Mouse (Mus musculus) gastrocnemius, postnatal 14 days (tissue): ENCODE results near the gene Dnah9. TPM values are rescaled to one million over a fixed set of nuclear protein-coding genes. Genes with fewer than 3 reads are reported as not detected.

Experiments
- DNase-seq: peaks from one replicate; pipeline ENCODE4 v3.0.0; 2021; ENCODE audit warnings: mixed read lengths
- intact Hi-C: fragments of 180-260 bp; cut with DNase I; formaldehyde crosslinking; loops from one replicate; pipeline ENCODE4 v1.15.1; 2025; ENCODE audit warnings: low total_unique reads
- long read RNA-seq, 2 experiments: library from polyadenylated mRNA; stranded (forward); transcript quantifications; one replicate each; pipeline ENCODE4 v2.0.0; 2021
- total RNA-seq, 2 experiments: library from RNA; stranded (reverse); gene quantifications; 2 replicates each; pipeline ENCODE4 v1.2.3; 2021

The Dnah9 gene
- total RNA-seq = not detected
- long read RNA-seq, experiment 1 = 0 reads
- long read RNA-seq, experiment 2 = 0 reads

- DNase-seq = peak; percentile 47
- intact Hi-C loops = no loop called here
These were observed at the start of gene Dnah9 for GRCm38 (mm10) chr11:66167801-66168651. Gene Dnah9 (minus strand): TSS chr11:66168551.

- peak; percentile 46 for DNase-seq
- intact Hi-C loops = no loop called here
These were observed 20.4 kb upstream of the Dnah9 start for GRCm38 (mm10) chr11:66188627-66189287.

DNA sequence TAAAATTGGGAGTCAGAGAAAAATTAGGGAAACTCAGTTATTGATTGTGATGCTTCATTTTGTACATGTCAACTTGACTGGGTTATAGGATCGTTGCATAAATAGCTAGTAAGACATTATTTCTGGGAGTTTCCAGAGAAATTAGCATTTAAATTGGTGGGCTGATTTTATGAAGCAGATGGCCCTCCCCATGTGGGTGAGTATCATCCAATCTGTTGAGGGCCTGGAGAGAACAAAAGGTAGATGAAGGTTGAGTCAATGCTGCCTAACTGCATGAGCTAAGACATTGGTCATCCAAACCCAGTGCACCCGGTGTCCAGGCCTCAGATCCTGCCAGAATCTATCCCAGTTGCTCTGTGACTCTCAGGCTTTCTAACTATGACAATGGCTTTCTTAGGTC lies 19.8 kb upstream of the Dnah9 start:
- intact Hi-C loops = no loop called here
- no peak for DNase-seq

DNA sequence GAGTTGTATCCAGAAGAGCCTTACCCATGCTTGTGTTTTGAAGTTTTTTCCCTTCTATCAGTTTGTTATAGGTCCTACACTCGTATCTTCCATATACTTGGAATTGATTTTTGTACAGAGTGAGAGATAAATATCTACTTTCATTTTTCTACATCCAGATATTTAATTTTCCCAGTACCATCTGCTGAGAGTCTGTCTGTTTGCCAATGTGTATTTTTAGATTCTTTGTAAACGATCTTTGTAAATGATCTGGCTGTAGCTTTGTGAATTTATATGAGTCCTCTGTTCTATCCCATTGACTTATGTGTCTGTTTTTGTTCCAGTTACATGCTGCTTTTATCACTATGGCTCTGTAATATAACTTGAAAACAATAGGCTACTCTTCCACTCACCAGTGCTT lies 9.4 kb upstream of the Dnah9 start:
- intact Hi-C loops = no loop called here
- DNase-seq = no peak

DNA sequence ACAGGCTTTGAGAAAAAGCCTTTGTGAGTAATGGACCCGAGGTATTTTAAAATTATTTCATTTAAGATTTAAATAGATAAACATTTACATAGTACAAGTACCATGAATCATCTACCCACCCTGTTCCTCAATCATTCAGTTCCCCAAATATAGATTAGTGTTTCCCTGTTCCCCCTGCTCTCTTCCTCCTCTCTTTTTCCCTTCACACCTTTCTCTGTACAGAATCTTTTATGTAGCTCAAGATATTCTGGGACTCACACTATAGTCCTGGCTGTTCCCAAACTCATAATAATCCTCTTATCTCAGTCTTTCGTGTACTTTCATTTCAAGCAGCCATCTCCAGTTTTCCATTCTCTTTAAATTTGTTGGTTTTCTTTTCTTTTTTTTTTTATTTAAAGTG lies 4.3 kb downstream of the Dnah9 start:
- no peak for DNase-seq
- intact Hi-C loops = no loop called here

GRCm38 (mm10) chr11:66140631-66141252 lies 27.6 kb downstream of the Dnah9 start:
- no peak for DNase-seq
- intact Hi-C loops = no loop called here

- no peak for DNase-seq
- intact Hi-C loops = no loop called here
These were observed 33.5 kb downstream of the Dnah9 start for GRCm38 (mm10) chr11:66134826-66135225.

- DNase-seq = no peak
- intact Hi-C loops = loop anchor here (10.0 kb wide), 2 partner anchors 249 to 301 kb away; no protein-coding TSS in a partner anchor
These were observed 42.2 kb downstream of the Dnah9 start for GRCm38 (mm10) chr11:66126150-66126549.

- intact Hi-C loops = loop anchor here (10.0 kb wide), 2 partner anchors 250 to 300 kb away; no protein-coding TSS in a partner anchor
- no peak for DNase-seq
These were observed 43.9 kb downstream of the Dnah9 start for GRCm38 (mm10) chr11:66124496-66124895.

DNA sequence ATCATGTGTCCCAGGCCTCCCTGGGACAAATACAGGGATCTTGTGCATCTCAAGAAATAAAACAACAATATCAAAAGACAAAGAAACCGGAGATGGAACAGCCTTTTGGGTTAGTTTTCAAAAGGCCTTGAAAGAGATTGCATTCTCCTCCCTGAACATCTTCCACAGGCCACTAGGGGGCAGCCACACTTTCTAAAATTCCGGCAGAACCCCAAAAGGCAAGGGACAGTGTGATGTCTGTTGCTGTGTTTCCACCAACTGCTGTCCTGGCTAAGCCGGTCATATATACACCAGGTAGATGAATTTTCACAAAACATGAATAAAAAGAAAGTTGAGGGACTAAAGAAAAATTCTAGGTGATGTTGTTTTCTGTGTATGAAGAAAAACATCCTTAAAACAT lies 46.3 kb downstream of the Dnah9 start:
- intact Hi-C loops = loop anchor here (10.0 kb wide), 2 partner anchors 253 to 297 kb away; no protein-coding TSS in a partner anchor
- DNase-seq = peak; percentile 14

- intact Hi-C loops = no loop called here
- no peak for DNase-seq
These were observed 84.6 kb downstream of the Dnah9 start for GRCm38 (mm10) chr11:66083663-66084254.

GRCm38 (mm10) chr11:66072921-66073320 lies 95.4 kb downstream of the Dnah9 start:
- no peak for DNase-seq
- intact Hi-C loops = no loop called here

DNA sequence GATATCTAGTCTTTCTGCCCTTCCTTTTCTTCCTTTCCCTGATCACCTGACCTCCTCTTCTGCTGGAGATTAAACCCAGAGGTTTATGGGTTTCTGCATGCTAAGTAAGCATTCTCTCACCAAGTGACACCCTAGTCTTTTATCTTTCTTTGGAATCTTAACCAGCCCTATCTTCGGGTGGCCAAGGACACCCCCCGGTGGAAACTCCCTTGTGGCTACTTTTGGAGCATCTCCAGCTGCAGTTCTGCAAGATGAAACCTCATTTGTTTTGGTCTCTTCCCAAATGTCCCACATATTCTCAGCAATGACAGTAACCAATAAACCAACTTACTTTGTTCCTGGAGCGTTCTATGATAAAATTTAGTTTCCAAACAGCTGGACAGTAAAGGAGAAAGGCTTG lies 109.4 kb downstream of the Dnah9 start:
- DNase-seq = no peak
- intact Hi-C loops = no loop called here

GRCm38 (mm10) chr11:66051294-66051693 lies 117.1 kb downstream of the Dnah9 start:
- DNase-seq = no peak
- intact Hi-C loops = no loop called here

DNA sequence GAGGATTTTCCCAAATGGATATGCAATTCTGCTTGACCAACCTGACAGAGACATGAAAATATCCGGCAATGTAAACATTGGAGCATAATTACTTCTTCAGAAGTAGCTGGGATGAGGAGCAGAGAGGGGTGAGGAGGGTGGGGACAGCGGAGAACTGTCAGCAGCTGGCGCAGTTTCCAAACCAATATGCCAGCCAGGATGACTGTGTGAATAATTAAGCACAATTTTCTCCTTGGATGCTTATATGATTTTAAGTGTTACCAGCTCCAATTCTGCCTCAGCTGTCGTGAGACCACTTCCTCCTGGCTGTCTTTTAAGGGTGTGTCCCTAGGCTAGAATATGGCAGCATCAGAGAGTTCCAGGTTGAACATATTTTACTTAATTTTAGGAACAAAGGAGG lies 119.2 kb downstream of the Dnah9 start:
- intact Hi-C loops = no loop called here
- DNase-seq = no peak

DNA sequence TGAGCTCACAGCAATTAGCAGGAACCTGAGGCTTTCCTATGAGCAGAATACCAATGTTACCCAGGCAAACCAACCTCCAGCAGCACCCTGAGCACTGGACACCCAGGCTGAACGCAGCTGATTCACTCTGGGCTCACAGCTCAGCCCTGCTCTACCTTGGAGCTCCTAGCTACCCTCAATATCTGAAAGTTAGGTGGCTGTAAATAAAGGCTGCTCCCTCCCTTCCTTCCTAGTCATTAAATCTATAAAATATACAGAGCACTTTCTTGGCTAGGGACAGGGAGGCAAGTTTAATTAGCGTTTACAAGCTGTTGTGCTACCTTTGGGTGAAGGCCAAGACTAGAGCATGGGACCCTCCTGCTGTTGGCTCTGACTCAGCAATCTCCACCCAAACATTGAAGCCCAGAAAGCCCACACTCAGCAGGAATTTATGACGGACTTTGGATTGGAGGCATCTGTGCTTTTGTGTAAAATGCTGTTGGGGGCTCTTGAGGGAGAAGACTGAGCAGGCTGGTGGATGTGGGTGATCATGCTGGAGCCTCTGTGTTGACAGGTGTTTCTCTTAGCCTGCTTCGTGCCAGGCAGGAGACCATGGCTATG lies 121.7 kb downstream of the Dnah9 start:
- no peak for DNase-seq
- intact Hi-C loops = no loop called here

DNA sequence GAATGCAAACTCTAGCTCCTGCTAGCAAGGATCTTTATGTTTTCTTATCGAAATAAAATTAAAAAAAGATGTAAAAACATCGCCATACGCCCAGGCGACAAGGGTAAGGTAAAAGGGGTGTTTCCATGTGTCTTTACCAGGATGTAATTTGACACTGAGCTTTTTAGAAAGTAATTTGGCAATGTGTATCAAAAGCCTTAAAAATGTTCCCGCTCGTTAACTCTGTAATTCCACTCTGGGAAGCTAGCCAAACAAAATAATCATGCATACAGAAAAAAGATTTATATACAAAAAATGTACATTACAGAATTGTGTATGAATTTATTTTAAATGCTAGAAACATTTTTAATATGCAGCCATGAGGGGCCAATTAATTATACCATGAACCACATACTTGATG lies 124.7 kb downstream of the Dnah9 start:
- DNase-seq = no peak
- intact Hi-C loops = no loop called here

GRCm38 (mm10) chr11:66042531-66042930 lies 125.8 kb downstream of the Dnah9 start:
- intact Hi-C loops = no loop called here
- DNase-seq = no peak

DNA sequence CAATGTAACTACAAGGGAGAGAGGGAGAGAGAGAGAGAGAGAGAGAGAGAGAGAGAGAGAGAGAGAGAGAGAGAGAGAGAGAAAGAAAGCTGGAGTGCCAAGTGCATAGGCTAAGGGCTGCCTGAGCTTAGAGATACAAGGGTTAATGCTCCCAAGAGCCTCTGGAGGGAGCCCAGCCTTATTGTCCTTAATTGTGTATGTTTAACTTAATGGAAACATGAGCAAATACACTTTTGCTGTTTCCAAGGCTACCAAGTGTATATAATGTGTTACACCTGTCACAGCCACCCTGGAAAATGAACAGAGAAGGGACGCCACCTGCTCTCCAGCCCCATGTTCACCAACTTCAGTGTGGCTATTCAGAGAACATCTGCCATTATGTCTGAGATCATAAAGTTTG lies 142.6 kb downstream of the Dnah9 start:
- no peak for DNase-seq
- intact Hi-C loops = no loop called here

GRCm38 (mm10) chr11:65975871-65976270 lies 192.5 kb downstream of the Dnah9 start:
- intact Hi-C loops = no loop called here
- DNase-seq = no peak
